Mouse (Mus musculus) cerebral cortex, adult 2 months (tissue): ENCODE data around the gene Gabarapl1.

ENCODE experiments used
- WGBS: fragments of 180-500 bp; shearing (Covaris S2); methylation state at CpG from one replicate; pipeline ENCODE4 v1.1.7; 2018; 5-methylcytosine and 5-hydroxymethylcytosine counted together

The Gabarapl1 gene

GRCm38 (mm10) chr6:129532942-129533860 is at the start of gene Gabarapl1:
Gene Gabarapl1 (plus strand): TSS chr6:129533160.
- under 1% methylated on average over 55 of the region's 55 CpGs for WGBS

DNA sequence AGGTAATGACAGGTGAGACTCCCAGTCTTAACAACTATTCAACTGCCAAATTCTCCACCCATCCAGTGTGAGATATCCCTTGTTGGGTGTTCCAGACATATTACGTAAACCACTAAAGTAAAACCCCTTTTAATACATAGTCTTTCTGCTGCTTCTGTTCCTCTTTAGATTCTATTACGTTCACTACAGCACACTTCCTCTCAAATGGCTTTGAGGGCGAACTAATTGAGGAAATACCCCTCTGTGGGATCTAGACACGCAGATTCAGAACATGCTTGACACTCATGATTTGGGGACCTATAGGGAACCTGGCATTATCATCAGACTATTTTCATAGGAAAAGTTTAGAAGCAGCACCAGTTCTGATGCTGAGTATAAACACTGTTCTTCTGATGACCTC is 38.0 kb upstream of the Gabarapl1 start:
- 80% methylated on average over 4 of the region's 4 CpGs for WGBS

DNA sequence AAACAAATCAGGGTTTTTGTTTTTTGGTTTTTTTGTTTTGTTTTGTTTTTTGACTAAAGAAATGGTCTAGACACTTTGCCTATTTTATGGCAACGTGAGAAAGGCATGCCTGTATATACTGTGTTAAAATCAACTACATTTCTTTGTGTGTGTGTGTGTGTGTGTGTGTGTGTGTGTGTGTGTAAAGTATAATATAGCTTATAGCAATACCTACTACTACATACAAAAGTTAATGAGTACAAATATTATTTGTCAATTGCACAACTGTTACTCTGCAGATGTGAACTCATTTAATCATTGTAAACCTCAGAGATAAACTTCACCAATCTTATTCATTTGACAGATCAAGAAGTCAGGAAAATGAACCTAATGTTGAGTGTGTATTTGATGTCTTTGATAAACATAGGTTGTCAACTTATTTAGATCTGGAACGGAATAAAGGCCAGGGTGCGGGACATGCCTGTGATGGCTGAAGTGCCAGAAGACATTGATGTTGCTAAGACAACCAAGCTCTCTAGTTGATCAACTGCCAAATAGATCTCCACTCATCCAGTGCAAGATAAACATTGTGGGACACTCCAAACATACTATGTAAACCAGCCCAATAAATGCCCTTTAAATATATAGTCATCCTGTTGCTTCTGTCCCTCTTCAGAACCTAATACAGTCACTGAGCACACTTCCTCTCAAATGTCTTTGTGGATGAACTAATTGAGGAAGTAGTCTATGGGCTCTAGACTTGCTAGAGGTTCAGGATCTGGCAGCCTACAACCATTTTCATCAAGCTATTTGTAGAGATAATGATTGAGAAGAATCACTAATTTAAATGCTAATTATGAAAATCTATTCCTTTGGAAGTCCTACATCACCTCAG is 35.4 kb upstream of the Gabarapl1 start:
- WGBS: 91% methylated on average over 3 of the region's 3 CpGs

GRCm38 (mm10) chr6:129499516-129499915 is 33.4 kb upstream of the Gabarapl1 start:
- 83% methylated on average over 1 of the region's 1 CpGs for WGBS

GRCm38 (mm10) chr6:129503471-129503870 is 29.5 kb upstream of the Gabarapl1 start:
- 90% methylated on average over 2 of the region's 2 CpGs for WGBS

GRCm38 (mm10) chr6:129507024-129507423 is 25.9 kb upstream of the Gabarapl1 start, which contains the start of gene Olr1:
Gene Olr1 (minus strand): TSS chr6:129507165.
- 38% methylated on average over 9 of the region's 9 CpGs for WGBS

DNA sequence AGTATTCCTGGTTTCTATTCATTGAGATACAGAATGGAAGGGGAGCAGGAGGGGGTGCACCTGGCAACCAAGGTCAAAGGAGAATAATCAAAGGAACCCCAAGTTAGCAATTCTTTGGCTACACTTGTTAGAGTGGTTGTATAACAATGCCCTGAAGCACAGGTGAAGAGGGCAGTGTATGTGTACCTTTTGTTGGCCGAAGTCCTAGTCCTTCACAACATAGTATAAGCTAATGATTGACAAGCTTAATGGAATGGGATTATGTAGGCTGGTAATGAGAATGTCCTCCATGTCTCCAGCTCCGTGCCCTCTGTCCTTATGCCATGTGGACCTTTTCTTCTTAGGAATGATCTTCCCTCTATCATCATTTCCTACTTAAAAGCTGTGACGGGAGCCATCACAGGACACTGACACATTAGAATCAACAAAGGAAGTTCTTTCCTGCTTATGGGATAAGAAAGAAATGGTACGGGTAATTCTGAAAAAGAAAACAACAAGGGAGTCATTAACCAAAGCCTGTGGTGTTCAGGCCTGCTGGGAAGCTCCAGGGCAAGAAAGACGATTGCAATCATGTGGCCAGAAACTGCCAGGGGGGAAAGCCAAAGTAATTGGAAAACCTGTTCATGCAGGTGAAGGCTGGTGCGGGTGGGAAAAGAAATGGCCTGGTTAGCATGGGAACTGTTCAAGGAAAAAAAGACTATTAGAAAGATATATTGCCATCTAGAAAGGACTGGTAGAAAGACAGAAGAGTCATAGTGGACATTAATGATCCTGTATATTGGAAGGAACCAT is 22.6 kb upstream of the Gabarapl1 start:
- 81% methylated on average over 6 of the region's 6 CpGs for WGBS

GRCm38 (mm10) chr6:129512367-129512766 is 20.6 kb upstream of the Gabarapl1 start, which contains the start of gene Tmem52b:
Gene Tmem52b (plus strand): TSS chr6:129512555.
- 83% methylated on average over 3 of the region's 3 CpGs for WGBS

DNA sequence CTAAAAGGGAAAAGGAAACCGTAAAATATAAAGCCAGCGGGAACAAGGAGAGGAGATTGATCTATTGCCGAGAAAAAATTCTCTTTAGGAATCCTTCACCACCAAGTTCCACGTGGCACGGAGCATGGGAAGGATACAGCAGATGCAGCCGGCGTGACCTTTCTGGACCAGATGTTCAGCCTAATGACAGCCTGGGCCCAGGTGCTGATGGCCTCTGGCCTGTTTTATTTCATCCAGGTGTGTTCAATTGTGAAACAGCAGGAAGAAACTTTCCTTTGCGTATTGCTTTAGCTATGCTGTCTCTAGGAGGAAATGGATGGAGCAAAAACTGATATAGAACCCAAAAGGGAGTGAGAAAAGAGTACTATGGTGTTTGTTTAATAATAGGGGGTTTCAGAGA is 20.1 kb upstream of the Gabarapl1 start:
- WGBS: 82% methylated on average over 8 of the region's 8 CpGs

DNA sequence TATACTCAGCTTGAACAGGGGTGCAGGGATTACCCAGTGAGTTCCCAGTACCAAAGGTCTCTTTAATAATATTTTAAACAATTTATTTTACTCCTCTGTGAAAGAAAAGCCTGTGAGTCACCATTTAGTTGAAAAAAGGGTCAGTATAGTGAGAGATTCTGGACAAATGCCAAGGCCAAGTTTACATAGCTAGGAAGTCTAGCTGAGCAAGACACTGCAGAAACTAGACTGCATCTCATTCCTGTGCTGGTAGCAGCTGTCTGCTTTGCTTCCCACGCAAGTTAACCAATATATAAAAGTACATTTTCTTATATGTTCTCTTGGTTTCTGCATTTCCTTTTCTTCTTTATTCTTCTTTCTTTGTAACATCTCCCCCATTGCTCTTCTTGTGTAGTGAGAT is 19.6 kb upstream of the Gabarapl1 start:
- 41% methylated on average over 1 of the region's 1 CpGs for WGBS

DNA sequence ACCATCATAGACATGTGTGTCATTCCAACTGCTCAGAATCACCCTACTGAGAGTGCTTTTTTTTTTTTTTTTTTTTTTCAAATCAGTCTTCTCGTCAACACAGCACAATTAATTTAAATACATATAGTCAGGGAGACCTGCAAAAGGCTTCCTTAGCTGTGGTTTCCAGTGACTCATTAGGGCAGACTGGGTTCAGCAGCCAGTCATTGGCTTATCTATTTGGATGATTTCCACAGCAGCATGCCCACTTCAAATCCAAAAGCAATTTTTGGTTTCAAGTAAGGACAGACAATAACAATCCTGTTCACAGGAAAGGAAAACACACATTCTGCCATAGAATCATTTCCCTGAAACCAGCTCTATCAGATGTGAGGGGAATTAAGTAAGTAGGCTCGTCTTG is 18.6 kb upstream of the Gabarapl1 start:
- WGBS: 62% methylated on average over 2 of the region's 2 CpGs

DNA sequence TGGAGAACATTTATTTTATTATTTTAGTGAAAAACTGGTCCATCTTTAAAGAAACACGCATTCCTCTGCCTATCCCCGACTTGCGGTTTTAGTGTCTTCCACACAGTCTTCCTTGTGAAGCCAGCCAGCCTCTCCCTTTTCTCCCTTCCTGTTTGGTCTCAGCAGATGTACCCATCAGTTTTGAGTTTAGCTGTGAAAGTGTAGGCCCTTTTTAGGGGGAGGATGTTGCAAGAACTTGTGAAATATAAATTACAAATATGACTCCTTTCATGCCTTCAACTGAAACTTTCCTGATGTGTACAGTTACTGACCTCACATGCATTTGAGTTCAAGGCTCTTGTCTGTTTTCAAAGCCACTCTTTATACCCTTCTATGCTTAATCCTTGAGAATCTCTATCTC is 17.9 kb upstream of the Gabarapl1 start:
- 74% methylated on average over 3 of the region's 3 CpGs for WGBS

- 91% methylated on average over 10 of the region's 10 CpGs for WGBS
Observed at GRCm38 (mm10) chr6:129516388-129516787, 16.6 kb upstream of the Gabarapl1 start.

DNA sequence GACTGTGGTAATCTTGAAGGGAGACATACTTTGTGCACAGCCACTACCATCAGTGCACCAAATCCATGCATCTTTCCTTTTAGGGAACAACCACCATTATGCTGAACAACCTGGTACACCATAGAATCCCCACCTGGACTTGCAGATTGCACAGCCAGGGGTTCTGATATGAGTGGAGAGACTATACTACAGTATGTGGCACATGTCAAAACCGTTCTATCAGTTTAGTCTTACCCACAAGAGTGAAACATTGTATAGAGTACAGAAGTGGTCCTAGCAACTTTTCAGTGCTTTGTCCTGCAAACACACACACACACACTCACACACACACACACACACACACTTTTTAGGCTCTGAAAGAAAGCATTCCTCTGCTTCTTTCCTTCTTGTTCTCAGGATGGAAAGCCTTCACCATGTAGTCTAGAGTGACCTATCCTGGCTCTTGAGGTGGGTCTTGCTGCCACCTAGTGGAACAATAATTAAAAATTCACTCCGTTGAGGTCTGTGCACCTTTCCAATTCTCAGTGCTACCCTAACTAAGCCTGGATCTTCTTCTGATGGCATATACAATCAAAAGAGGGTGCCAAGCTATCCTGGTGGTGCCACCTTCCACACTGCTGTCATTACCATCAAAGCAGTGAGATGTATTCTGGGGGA is 15.1 kb upstream of the Gabarapl1 start:
- WGBS: 50% methylated on average over 2 of the region's 2 CpGs

DNA sequence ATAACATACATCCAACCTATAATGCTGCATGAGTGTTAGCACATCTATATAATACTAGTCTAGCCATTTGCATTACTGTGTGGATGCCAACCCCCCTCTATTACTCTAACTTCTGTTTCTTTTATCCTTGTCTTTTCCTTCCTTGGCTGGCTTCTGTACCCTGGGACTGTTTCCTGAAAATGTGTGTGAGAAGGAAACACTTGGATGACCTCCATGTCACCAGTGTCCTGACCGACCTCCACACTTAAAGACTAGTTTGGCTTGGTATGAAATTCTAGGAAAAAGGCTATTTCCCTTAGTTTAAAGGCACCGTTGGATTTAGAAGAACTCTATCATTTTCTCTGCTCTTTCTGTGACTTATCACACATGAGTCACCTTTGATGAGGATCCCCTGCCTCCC is 5.5 kb upstream of the Gabarapl1 start:
- 77% methylated on average over 2 of the region's 2 CpGs for WGBS

DNA sequence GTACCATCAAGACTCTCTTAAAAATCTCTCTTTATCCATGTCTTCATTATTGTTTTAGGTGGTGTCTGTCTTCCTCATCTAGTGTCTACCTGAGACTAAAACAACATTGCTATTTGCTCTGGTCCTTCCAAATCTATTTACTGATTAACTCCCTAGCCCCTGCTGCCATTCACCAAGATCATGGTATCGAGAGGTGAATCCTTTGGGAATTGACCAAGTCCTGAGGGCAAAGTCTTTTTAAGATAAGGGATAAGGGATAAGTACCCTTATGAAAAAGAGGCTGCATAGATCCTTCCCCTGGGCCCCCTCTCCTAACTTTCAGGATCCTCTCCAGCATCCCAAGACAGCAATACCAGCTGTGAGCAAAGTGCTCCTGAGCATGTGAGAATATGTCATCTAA is 3.4 kb upstream of the Gabarapl1 start:
- WGBS: 100% methylated on average over 1 of the region's 1 CpGs

- WGBS: 18% methylated on average over 7 of the region's 7 CpGs
Observed at GRCm38 (mm10) chr6:129532556-129532941, 411 bp upstream of the Gabarapl1 start.

GRCm38 (mm10) chr6:129534057-129534456 is 1.1 kb downstream of the Gabarapl1 start:
- 2% methylated on average over 9 of the region's 9 CpGs for WGBS

DNA sequence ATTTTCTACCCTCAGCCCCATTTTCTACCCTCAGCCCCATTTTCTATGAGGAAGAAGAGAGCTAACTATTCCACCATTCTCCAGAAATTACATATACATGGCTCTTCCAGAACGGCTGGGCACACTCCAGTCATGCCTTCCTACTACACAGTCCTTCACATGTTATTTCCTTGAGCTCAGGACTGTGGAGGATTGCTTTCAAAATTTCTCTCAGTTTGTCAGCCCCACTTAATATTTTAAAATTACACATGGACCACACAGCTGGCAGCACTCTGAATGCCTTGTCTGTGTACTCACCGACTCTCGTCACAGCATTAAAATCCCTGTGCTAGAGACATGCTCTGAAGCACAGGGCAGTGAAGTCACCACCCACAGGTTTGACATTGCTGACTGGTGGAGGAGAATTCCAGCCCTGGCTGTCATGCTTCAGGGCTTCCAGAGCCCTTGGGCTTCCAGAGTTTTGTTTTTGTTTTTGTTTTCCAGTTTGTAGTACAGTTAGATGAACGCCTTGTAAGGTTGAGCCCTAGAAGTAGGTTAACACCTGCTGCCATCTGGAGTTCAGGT is 1.7 kb downstream of the Gabarapl1 start:
- 9% methylated on average over 4 of the region's 4 CpGs for WGBS

DNA sequence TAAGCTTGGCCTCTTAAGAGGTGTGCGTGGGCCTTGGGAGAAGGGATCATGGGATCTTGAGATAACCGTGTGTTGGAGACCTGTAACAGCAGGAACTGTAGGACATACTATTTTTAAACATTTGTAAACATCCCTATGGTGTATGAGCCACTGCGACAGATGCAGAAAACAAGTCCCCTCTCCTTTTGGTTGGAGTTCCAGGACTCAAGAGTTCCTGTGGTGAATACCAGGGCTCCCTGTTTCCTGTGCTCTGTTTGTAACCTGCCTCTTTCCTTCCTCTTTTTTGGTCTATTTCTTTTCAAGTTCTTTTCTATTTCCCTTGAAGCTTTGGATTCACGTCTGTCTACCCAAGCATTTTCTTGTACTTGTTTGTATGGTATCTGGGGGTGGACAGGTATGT is 2.8 kb downstream of the Gabarapl1 start:
- 21% methylated on average over 4 of the region's 4 CpGs for WGBS

GRCm38 (mm10) chr6:129538555-129538954 is 5.6 kb downstream of the Gabarapl1 start:
- 74% methylated on average over 6 of the region's 6 CpGs for WGBS
